Comparison of ENCODE assay signal across 8 mouse cellular contexts in genomic region chr7:27480927-27481626, GRCm38 (mm10). TPM values are rescaled to one million over a fixed set of nuclear protein-coding genes. Genes with fewer than 3 reads are reported as not detected.
DNase-seq lines count a peak whose midpoint lies in the region; ATAC-seq and TF ChIP-seq lines count a peak whose summit lies in the region.

No protein-coding gene starts in this region.

- peak overlapping the region; percentile 59 for H3K9ac ChIP-seq in liver, adult 2 months (ENCODE audit: low read depth, low read length)

- H3K27ac ChIP-seq in cerebellum, adult 2 months (ENCODE audit: insufficient read depth, low read length) = no peak overlapping the region; the same call in 1 of the 2 replicates
- H3K27ac ChIP-seq in testis, adult 2 months (ENCODE audit: control insufficient read depth, insufficient read depth, low read depth, low read length) = no peak overlapping the region
- peak overlapping the region; percentile 80 for H3K27ac ChIP-seq in liver, adult 2 months (replicated peaks; ENCODE audit: insufficient read depth, low read depth, low read length)

- WGBS in cerebellum, adult 2 months = 19% methylated on average over 11 of the region's 11 CpGs
- WGBS in liver, adult 2 months = 4% methylated on average over 11 of the region's 11 CpGs

- H3K4me1 ChIP-seq in cerebellum, adult 2 months (ENCODE audit: control insufficient read depth, insufficient read depth, low read length) = no peaks in the 10 kb centered on the region
- H3K4me1 ChIP-seq in testis, adult 2 months (ENCODE audit: control insufficient read depth, insufficient read depth, low read length) = peaks cover 11% of the 10 kb centered on the region
- peaks cover 18% of the 10 kb centered on the region; the same call in 1 of the 2 replicates for H3K4me1 ChIP-seq in liver, adult 2 months (ENCODE audit: control insufficient read depth, insufficient read depth, low read length)

- H3K79me2 ChIP-seq in liver, adult 2 months (ENCODE audit: control insufficient read depth, insufficient read depth, low read length) = peaks cover 6% of the 10 kb centered on the region; the same call in 1 of the 2 replicates

- H3K4me3 ChIP-seq in cerebellum, adult 2 months (replicated peaks; ENCODE audit: insufficient read depth, low read depth, low read length) = peak overlapping the region; percentile 58
- H3K4me3 ChIP-seq in testis, adult 2 months (ENCODE audit: control insufficient read depth, low read depth, low read length) = peak overlapping the region; percentile 16; the same call in 1 of the 2 replicates
- peak overlapping the region; percentile 34 for H3K4me3 ChIP-seq in liver, adult 2 months (ENCODE audit: insufficient read depth, low read depth, low read length)

- no peak for TF ChIP-seq CTCF in cerebellum, adult 2 months (IDR thresholded peaks at IDR 0.05; ENCODE audit: borderline replicate concordance, insufficient read depth, low read depth, low read length)
- TF ChIP-seq CTCF in testis, adult 2 months (IDR thresholded peaks at IDR 0.05; ENCODE audit: control insufficient read depth, insufficient read depth, insufficient replicate concordance, low read depth, low read length) = no peak
- TF ChIP-seq CTCF in liver, adult 2 months (IDR thresholded peaks at IDR 0.05; ENCODE audit: low read depth, low read length) = no peak

- no peak for ATAC-seq in CD4-positive, CD25-positive, alpha-beta regulatory T cell, adult 4 months

- H3K27me3 ChIP-seq in cerebellum, adult 2 months (ENCODE audit: control insufficient read depth, insufficient read depth, low read length) = no peaks in the 10 kb centered on the region
- no peaks in the 10 kb centered on the region for H3K27me3 ChIP-seq in testis, adult 2 months (ENCODE audit: control insufficient read depth, insufficient read depth, low read length)
- H3K27me3 ChIP-seq in liver, adult 2 months (ENCODE audit: control insufficient read depth, insufficient read depth, low read length) = no peaks in the 10 kb centered on the region

- no peak for TF ChIP-seq POLR2A in cerebellum, adult 2 months (IDR thresholded peaks at IDR 0.05; ENCODE audit: borderline replicate concordance, insufficient read depth, low read length)
- no peak for TF ChIP-seq POLR2A in testis, adult 2 months (IDR thresholded peaks at IDR 0.05; ENCODE audit: control insufficient read depth, low read depth, low read length)
- TF ChIP-seq POLR2A in liver, adult 2 months (IDR thresholded peaks at IDR 0.05; ENCODE audit: extremely low read depth, insufficient read depth, low read length) = peak; percentile 65; the same call in 1 of the 2 replicates

- no peak for DNase-seq in cerebellum, adult 2 months
- DNase-seq in cerebellum, postnatal 10 days = no peak
- DNase-seq in testis, postnatal 10 days (ENCODE audit: low spot score) = no peak
- no peak for DNase-seq in liver, adult 2 months (ENCODE audit: extremely low read depth, low read depth, low spot score)
- no peak for DNase-seq in layer of hippocampus, postnatal 14 days (ENCODE audit: low spot score in 2 of 2)
- DNase-seq in spleen, postnatal 36 days (ENCODE audit: low spot score in 2 of 2) = no peak

- H3K36me3 ChIP-seq in testis, adult 2 months (ENCODE audit: control insufficient read depth, insufficient read depth, low read length) = no peaks in the 10 kb centered on the region; the same call in 1 of the 2 replicates
- peaks cover 4% of the 10 kb centered on the region for H3K36me3 ChIP-seq in liver, adult 2 months (ENCODE audit: control insufficient read depth, insufficient read depth, low read length)

RNA-seq across cellular contexts. Expression of gene Sertad1, which starts 5.6 kb away (rescaled TPM):
- polyA plus RNA-seq in cerebellum, adult 2 months (2012; rRNA removed) = 17.4 and 17.9 TPM in 2 replicates
- 15.4 and 19.1 TPM in 2 replicates for polyA plus RNA-seq in testis, adult 2 months (2012; rRNA removed)
- 7.7 and 9.5 TPM in 2 replicates for total RNA-seq in liver, adult 2 months (2014; rRNA removed)
- 8.8 and 11.6 TPM in 2 replicates for polyA plus RNA-seq in liver, adult 2 months (2012; rRNA removed)
- 10 to 100 TPM; 46.0 to 51.9 TPM for polyA plus RNA-seq in CD4-positive, CD25-positive, alpha-beta regulatory T cell, adult 4 months (2017; shearing (Covaris generic))
- 1 to 10 TPM; 6.1 to 6.9 TPM for total RNA-seq in layer of hippocampus, postnatal 14 days (2021)

RNA-seq across cellular contexts. Expression of gene Sertad3, which starts 7.5 kb away (rescaled TPM):
- polyA plus RNA-seq in cerebellum, adult 2 months (2012; rRNA removed) = 8.1 and 8.9 TPM in 2 replicates
- polyA plus RNA-seq in testis, adult 2 months (2012; rRNA removed) = 4.1 and 4.7 TPM in 2 replicates
- 3.5 and 4.6 TPM in 2 replicates for total RNA-seq in liver, adult 2 months (2014; rRNA removed)
- 6.9 and 8.3 TPM in 2 replicates for polyA plus RNA-seq in liver, adult 2 months (2012; rRNA removed)
- polyA plus RNA-seq in CD4-positive, CD25-positive, alpha-beta regulatory T cell, adult 4 months (2017; shearing (Covaris generic)) = 10 to 100 TPM; 50.9 to 60.1 TPM
- 1 to 10 TPM; 3.7 to 4.4 TPM for total RNA-seq in layer of hippocampus, postnatal 14 days (2021)

RNA-seq across cellular contexts. Expression of gene Prx, which starts 18.0 kb away (rescaled TPM):
- 0.34 and 0.43 TPM in 2 replicates for polyA plus RNA-seq in cerebellum, adult 2 months (2012; rRNA removed)
- 0.33 and 0.42 TPM in 2 replicates for polyA plus RNA-seq in testis, adult 2 months (2012; rRNA removed)
- 0.07 TPM in 1 of 2 replicates, not detected in the other for total RNA-seq in liver, adult 2 months (2014; rRNA removed)
- polyA plus RNA-seq in liver, adult 2 months (2012; rRNA removed) = 0.05 and 0.07 TPM in 2 replicates
- under 1 TPM; 0.22 to 0.62 TPM for polyA plus RNA-seq in CD4-positive, CD25-positive, alpha-beta regulatory T cell, adult 4 months (2017; shearing (Covaris generic))
- under 1 TPM; 0.65 to 0.98 TPM for total RNA-seq in layer of hippocampus, postnatal 14 days (2021)

RNA-seq across cellular contexts. Expression of gene Blvrb, which starts 33.3 kb away (rescaled TPM):
- 24.2 and 25.2 TPM in 2 replicates for polyA plus RNA-seq in cerebellum, adult 2 months (2012; rRNA removed)
- polyA plus RNA-seq in testis, adult 2 months (2012; rRNA removed) = 7.6 and 8.5 TPM in 2 replicates
- 142 and 148 TPM in 2 replicates for total RNA-seq in liver, adult 2 months (2014; rRNA removed)
- polyA plus RNA-seq in liver, adult 2 months (2012; rRNA removed) = 268 and 304 TPM in 2 replicates
- 10 to 100 TPM; 14.1 to 19.9 TPM for polyA plus RNA-seq in CD4-positive, CD25-positive, alpha-beta regulatory T cell, adult 4 months (2017; shearing (Covaris generic))
- 10 to 100 TPM; 15.6 to 15.8 TPM for total RNA-seq in layer of hippocampus, postnatal 14 days (2021)

RNA-seq across cellular contexts. Expression of gene Sptbn4, which starts 33.6 kb away (rescaled TPM):
- polyA plus RNA-seq in cerebellum, adult 2 months (2012; rRNA removed) = 171 and 177 TPM in 2 replicates
- 19.5 and 34.7 TPM in 2 replicates for polyA plus RNA-seq in testis, adult 2 months (2012; rRNA removed)
- total RNA-seq in liver, adult 2 months (2014; rRNA removed) = under 0.01 TPM in 1 of 2 replicates, not detected in the other
- 0.06 TPM in 1 of 2 replicates, not detected in the other for polyA plus RNA-seq in liver, adult 2 months (2012; rRNA removed)
- polyA plus RNA-seq in CD4-positive, CD25-positive, alpha-beta regulatory T cell, adult 4 months (2017; shearing (Covaris generic)) = under 1 TPM; 0.28 to 0.32 TPM
- total RNA-seq in layer of hippocampus, postnatal 14 days (2021) = 100 to 1,000 TPM; 108 to 123 TPM
